Mouse (Mus musculus): ENCODE measurements around the gene Olfr561.

Gene Olfr561

GRCm38 (mm10) chr7:102770921-102771320, at the start of gene Olfr561:
Gene Olfr561, plus strand, starts transcription at chr7:102771221.
- no peak for DNase-seq (ENCODE audit: extremely low spot score, low read depth, low spot score)

DNA sequence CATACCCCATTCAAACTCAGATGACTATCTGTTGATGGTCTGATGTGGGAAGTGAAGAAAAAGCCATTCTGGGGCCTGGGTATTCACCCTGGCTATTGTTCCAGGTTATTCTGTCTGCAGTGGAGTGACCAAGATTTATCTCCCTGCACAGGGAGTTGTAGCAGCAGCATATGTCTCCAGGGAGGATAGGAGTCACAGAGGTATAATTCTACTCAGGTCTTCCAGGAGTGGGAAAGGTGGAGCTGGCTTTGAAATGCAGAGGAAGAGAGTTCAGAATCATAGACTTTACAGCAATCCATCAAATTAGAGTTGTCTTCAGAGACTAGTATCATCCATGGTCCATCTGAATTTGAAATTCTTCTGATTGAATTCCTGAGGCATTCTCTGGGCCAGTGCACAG, 43.6 kb upstream of the Olfr561 start, which contains the start of gene Olfr559:
Gene Olfr559 (minus strand): TSS at position 101 of the 400 bp plus-strand sequence.
- no peak for DNase-seq (ENCODE audit: extremely low spot score, low read depth, low spot score)

- DNase-seq (ENCODE audit: extremely low spot score, low read depth, low spot score) = no peak
Measured at GRCm38 (mm10) chr7:102733793-102734192, 37.2 kb upstream of the Olfr561 start.

GRCm38 (mm10) chr7:102737705-102738104, 33.3 kb upstream of the Olfr561 start:
- no peak for DNase-seq (ENCODE audit: extremely low spot score, low read depth, low spot score)

DNA sequence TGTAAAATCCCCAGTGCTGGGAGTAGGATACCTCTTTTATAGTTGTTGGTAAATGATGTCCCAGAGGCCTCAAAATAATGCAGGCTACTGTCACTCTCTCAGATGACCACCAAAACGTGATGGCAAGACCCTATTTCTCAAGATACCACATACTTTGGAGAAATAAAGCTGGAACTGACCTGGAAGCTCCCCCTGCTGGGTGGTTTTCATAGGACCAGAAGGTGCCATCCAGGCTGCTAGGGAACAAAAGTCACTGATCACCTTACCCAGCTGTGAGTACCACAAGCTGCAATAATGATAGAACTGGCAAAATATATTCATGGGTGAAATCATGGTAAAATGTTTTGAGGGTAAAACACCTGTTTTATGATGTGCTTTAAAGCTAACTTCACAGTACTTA, 18.9 kb upstream of the Olfr561 start:
- no peak for DNase-seq (ENCODE audit: extremely low spot score, low read depth, low spot score)

DNA sequence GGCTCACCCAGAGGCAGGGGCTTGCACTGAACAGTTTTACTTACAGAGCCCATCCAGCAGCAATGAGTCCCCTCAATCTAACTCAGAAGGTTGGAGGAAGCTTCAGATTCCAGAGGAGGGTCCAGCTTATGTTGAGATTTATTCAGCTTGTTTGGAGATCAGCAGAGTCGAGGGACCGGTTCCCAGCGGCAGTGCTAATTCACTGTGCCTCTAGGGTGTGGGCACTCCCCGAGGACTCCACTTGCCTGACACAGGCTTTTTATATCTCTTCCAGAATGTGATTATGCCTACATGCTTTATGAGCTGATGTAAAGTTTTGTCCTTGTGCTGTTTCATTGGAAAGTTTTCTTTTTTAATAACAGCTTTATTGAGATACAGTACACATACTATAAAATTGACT, 11.8 kb upstream of the Olfr561 start, which contains the start of the genes Olfr560 and Olfr78:
Gene Olfr560 (minus strand): TSS at position 101 of the 400 bp plus-strand sequence.
Gene Olfr78 (minus strand): TSS at position 206 of the 400 bp plus-strand sequence.
- no peak for DNase-seq (ENCODE audit: extremely low spot score, low read depth, low spot score)

GRCm38 (mm10) chr7:102803180-102803579, 32.2 kb downstream of the Olfr561 start, which contains the start of gene Olfr564:
Gene Olfr564, plus strand, starts transcription at chr7:102803480.
- DNase-seq (ENCODE audit: extremely low spot score, low read depth, low spot score) = no peak
